Mouse (Mus musculus) lung, adult 2 months (tissue): ENCODE measurements around the gene Tmem132b.

Experiments
- CTCF ChIP-seq: fragments of 200-500 bp; IDR thresholded peaks from 2 replicates; pipeline ENCODE4 v1.5.1; 2011; ENCODE audit warnings: mild to moderate bottlenecking, low read length, control low read depth; ENCODE audit not compliant: insufficient read depth
- POLR2A ChIP-seq: fragments of 200-500 bp; IDR thresholded peaks from 2 replicates; pipeline ENCODE4 v1.6.1; 2011; ENCODE audit warnings: low read depth, mild to moderate bottlenecking, control low read depth, low read length, borderline replicate concordance; ENCODE audit errors: extremely low read depth

- no peak for TF ChIP-seq POLR2A
- no peak for TF ChIP-seq CTCF
Observed at GRCm38 (mm10) chr5:125520930-125521590, 10.5 kb upstream of the Tmem132b start.
